Mouse (Mus musculus) midbrain, embryonic 15.5 days (tissue): ENCODE results near the gene Jade3. TPM values are rescaled to one million over a fixed set of nuclear protein-coding genes. Genes with fewer than 3 reads are reported as not detected.
"Not testable (repeated sequence)": the region's sequence is repeated elsewhere in the genome, so short reads cannot be mapped to it uniquely, and the experiment has no call there.

Source experiments
- ATAC-seq: fragments of 200-750 bp; cut with Nextera tagmentation; replicated peaks from 2 replicates; pipeline ENCODE4 v1.8.0; 2017; ENCODE audit warnings: moderate TSS enrichment
- H3K27ac ChIP-seq: fragments of 300-500 bp; sonication (generic); 2 replicates; pipeline ENCODE4 v1.5.1; 2015; ENCODE audit warnings: mild to moderate bottlenecking, inconsistent platforms
- H3K27me3 ChIP-seq: fragments of 300-500 bp; sonication (generic); replicated peaks from 2 replicates; pipeline ENCODE4 v1.6.1; 2015; ENCODE audit warnings: inconsistent platforms
- H3K36me3 ChIP-seq: fragments of 300-500 bp; sonication (generic); replicated peaks from 2 replicates; pipeline ENCODE4 v1.6.1; 2015; ENCODE audit warnings: inconsistent platforms
- H3K4me1 ChIP-seq: fragments of 300-500 bp; sonication (generic); 2 replicates; pipeline ENCODE4 v1.6.1; 2015; ENCODE audit warnings: inconsistent platforms
- H3K4me2 ChIP-seq: fragments of 300-500 bp; sonication (generic); 2 replicates; pipeline ENCODE4 v1.6.1; 2015; ENCODE audit warnings: inconsistent platforms, mild to moderate bottlenecking, moderate library complexity
- H3K4me3 ChIP-seq: fragments of 300-500 bp; sonication (generic); 2 replicates; pipeline ENCODE4 v1.5.1; 2015; ENCODE audit warnings: mild to moderate bottlenecking, inconsistent platforms
- H3K9ac ChIP-seq: fragments of 300-500 bp; sonication (generic); 2 replicates; pipeline ENCODE4 v1.6.1; 2015; ENCODE audit warnings: mild to moderate bottlenecking, inconsistent platforms
- H3K9me3 ChIP-seq: fragments of 300-500 bp; sonication (generic); 2 replicates; pipeline ENCODE4 v1.6.1; 2016; ENCODE audit warnings: inconsistent platforms
- WGBS: fragments of 180-500 bp; shearing (Covaris S2); methylation state at CpG from one replicate; pipeline ENCODE4 v1.1.7; 2015; ENCODE audit warnings: mixed read lengths; 5-methylcytosine and 5-hydroxymethylcytosine counted together
- polyA plus RNA-seq: library from polyadenylated mRNA; unstranded; fragments of >200 nt; fragmentation: Nextera tagmentation; extraction: Ambion mirVana; gene quantifications from 2 replicates; pipeline ENCODE4 v1.2.1, GENCODE M21; 2015

The Jade3 gene
- polyA plus RNA-seq = 5.5 and 6.1 TPM in 2 replicates

DNA sequence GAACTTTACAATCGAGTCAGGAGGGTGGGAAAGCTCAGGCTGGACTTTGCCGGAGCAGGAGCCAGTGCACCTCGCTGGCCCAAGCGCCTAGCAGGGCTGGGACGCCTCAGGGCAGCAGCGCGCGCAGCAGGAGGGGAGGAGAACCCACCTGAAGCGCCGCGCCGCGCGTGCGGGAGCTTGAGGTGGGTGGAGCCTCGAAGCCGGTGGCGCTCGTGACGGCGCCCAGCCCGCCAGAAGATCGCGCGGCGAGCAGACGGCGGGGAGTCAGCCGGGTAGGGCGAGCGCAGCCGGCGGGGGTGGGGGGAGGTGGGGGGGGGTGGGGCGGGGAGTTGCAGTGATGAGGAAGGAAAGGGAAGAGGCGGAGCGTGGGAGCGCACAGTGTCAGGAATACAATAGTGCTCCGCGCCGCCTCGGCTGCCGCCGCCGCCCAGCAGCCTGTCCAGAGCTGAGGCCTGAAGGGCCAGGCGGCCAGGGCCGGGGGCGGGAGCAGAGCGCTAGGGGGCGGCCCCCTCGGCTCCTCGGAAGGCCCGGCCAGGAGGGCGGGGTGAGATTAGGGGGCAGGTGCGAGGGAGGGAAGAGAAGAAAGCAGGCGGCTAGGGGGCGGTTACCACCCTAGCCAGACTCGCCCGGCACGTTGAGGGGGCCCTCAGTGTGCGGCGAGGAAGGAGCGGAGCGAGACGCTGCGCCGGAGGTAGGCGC lies at the start of gene Jade3:
Gene Jade3, plus strand, starts transcription at position 549 of the 699 bp plus-strand sequence.
- H3K36me3 ChIP-seq = no peaks in the 10 kb centered on the region
- H3K4me1 ChIP-seq = no peaks in the 10 kb centered on the region
- peak within 1 kb of the TSS; percentile 76 for H3K9ac ChIP-seq
- peak within 1 kb of the TSS; percentile 56 for H3K4me2 ChIP-seq
- H3K27ac ChIP-seq = peak within 1 kb of the TSS; percentile 89
- no peaks in the 10 kb centered on the region for H3K27me3 ChIP-seq
- peak within 1 kb of the TSS; percentile 66 for H3K4me3 ChIP-seq
- peak; percentile 97 for ATAC-seq
- 12% methylated on average over 40 of the region's 67 CpGs for WGBS
- H3K9me3 ChIP-seq = no peaks in the 10 kb centered on the region

DNA sequence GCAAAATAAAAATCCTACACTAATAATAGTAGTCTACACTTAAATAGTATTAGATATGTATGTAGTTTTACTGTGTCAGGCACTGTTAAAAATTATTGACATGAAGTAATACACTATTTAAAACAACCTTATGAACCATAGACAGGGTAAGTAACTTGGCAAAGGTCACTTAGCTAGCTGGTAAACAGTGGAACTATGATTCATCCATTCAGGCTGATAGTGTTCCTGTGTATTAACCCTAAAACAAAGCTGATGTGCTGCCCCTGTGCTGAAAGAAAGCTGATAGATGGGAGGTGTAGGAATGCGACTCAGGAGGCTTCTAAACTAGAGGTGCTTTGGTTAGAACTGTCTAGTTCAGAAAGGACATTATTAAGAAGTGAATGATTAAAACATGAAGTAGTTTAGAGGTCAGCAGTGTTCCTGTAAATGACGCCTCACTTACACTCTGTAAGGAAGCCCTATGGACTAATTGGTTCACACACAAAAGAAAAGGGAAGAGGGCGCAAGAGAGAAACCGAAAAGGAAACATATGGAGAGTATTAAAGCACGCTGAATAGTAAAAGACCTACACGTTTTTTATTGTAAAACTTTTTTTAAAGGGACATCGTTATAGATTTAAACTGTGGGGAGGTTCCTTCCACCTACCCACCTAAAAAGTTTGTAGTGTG lies 46.0 kb upstream of the Jade3 start:
- no peaks in the 10 kb centered on the region for H3K36me3 ChIP-seq
- H3K4me1 ChIP-seq = no peaks in the 10 kb centered on the region
- H3K27me3 ChIP-seq = no peaks in the 10 kb centered on the region
- H3K4me3 ChIP-seq = no peak overlapping the region
- no peaks in the 10 kb centered on the region for H3K9me3 ChIP-seq
- no peak overlapping the region for H3K27ac ChIP-seq
- ATAC-seq = no peak
- no peak overlapping the region for H3K4me2 ChIP-seq
- 76% methylated on average over 7 of the region's 7 CpGs for WGBS
- H3K9ac ChIP-seq = no peak overlapping the region

DNA sequence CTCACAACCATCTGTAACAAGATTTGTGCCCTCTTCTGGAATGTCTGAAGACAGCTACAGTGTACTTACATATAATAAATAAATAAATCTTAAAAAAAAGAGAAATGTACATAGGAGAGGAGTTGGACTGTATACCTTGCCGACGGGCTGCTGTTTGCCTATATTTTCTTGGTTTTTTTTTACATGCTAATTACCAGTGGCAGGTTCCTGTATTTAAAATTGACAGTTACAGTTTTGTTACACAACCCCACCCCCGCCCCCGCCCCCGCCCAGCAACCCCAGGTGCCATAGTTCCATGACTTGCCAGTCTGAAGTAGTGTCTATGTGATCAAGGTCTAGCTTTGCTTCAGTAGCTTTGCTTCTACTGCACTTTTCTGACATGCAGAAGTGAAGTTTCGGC lies 43.2 kb upstream of the Jade3 start:
- Histone ChIP-seq H3K9me3 (no peaks in the 10 kb centered on the region), H3K27me3 (no peaks in the 10 kb centered on the region), H3K4me3 (no peak overlapping the region), H3K9ac (no peak overlapping the region), H3K36me3 (no peaks in the 10 kb centered on the region), H3K4me1 (no peaks in the 10 kb centered on the region), H3K27ac (no peak overlapping the region), H3K4me2 (no peak overlapping the region)
- WGBS = 85% methylated on average over 6 of the region's 6 CpGs
- ATAC-seq = no peak

DNA sequence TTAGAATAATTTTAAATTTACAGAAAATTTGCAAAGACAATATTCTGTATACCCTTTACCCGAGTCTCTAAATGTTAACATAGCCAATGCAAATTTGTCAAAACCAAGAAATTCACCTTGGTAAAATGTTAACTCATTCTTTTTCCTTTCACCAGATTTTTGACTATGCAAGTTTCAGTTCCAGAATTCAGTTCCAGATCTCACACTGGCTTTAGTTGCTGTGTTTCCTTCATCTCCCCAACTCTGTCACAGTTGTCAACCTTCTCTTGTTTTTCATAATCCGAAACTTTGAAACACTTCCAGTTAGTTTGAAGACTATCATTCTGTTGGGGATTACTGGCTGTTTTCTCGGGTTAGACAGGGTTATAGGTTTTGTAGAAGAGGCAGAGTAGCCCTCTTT lies 38.5 kb upstream of the Jade3 start:
- H3K4me2 ChIP-seq = no peak overlapping the region

DNA sequence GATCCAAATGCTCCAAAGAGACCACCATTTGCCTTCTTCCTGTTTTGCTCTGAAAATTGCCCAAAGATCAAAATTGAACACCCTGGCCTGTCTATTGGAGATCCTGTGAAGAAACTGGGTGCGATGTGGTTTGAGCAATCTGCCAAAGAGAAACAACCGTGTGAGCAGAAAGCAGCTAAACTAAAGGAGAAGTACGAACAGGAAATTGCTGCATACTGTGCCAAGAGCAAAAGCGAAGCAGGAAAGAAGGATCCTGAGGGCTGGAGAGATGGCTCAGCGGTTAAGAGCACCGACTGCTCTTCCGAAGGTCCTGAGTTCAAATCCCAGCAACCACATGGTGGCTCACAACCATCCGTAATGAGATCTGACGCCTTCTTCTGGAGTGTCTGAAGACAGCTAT lies 33.5 kb upstream of the Jade3 start:
- H3K36me3 ChIP-seq, ATAC-seq, H3K4me3 ChIP-seq, H3K27ac ChIP-seq, H3K9me3 ChIP-seq, H3K4me2 ChIP-seq, H3K4me1 ChIP-seq, H3K27me3 ChIP-seq, H3K9ac ChIP-seq: not testable (repeated sequence)
- 92% methylated on average over 9 of the region's 9 CpGs for WGBS

More for the DNA sequence above, 38.5 kb upstream of the Jade3 start:
- H3K27ac ChIP-seq = no peak overlapping the region
- no peaks in the 10 kb centered on the region for H3K27me3 ChIP-seq
- no peaks in the 10 kb centered on the region for H3K9me3 ChIP-seq
- no peak overlapping the region for H3K9ac ChIP-seq
- no peak for ATAC-seq
- H3K4me3 ChIP-seq = no peak overlapping the region
- H3K4me1 ChIP-seq = no peaks in the 10 kb centered on the region
- H3K36me3 ChIP-seq = no peaks in the 10 kb centered on the region
- 72% methylated on average over 3 of the region's 3 CpGs for WGBS

DNA sequence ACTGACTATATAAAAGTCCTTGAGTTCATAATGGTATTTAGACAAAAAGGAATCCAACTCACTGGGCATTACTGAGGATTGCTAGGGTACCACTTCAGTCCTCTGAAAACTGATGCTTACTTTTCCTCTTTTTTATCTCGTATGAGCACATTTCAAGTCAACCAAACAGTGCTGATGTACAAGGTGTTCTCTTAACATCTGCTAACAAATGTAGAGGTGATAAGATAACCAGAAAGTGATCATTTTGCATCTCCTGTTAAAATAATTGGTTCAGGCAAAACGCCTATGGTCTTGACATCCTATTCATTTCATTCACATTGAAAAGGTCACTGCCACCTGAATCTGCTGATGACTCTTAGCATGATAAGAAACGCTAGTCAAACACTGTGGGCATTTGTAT lies 32.5 kb upstream of the Jade3 start:
- Histone ChIP-seq H3K27ac (no peak overlapping the region), H3K4me3 (no peak overlapping the region), H3K4me1 (no peaks in the 10 kb centered on the region), H3K4me2 (no peak overlapping the region), H3K9ac (no peak overlapping the region), H3K36me3 (no peaks in the 10 kb centered on the region), H3K9me3 (no peaks in the 10 kb centered on the region), H3K27me3 (no peaks in the 10 kb centered on the region)
- no peak for ATAC-seq
- 71% methylated on average over 3 of the region's 3 CpGs for WGBS

DNA sequence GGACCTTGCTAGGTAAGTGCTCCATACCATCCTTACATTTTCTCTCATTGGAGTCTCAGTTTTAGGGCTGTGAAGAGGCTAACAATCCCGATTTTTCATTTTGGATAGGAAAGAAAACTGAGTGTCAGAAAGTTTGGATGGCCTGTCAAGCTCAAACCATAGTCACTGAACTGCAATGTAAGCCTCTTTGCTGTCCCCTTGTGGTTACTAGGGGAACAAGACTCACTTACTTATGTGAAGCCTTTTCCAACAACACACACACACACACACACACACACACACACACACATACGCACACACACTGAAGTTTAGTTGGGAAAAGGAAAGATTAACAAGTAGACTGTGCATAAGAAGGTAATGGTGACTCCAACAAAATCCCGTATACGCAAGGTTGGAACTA lies 21.4 kb upstream of the Jade3 start:
- Histone ChIP-seq H3K4me2 (no peak overlapping the region), H3K27ac (no peak overlapping the region), H3K9ac (no peak overlapping the region), H3K4me1 (no peaks in the 10 kb centered on the region), H3K27me3 (no peaks in the 10 kb centered on the region), H3K4me3 (no peak overlapping the region), H3K9me3 (no peaks in the 10 kb centered on the region), H3K36me3 (no peaks in the 10 kb centered on the region)
- ATAC-seq = no peak
- 78% methylated on average over 4 of the region's 4 CpGs for WGBS

DNA sequence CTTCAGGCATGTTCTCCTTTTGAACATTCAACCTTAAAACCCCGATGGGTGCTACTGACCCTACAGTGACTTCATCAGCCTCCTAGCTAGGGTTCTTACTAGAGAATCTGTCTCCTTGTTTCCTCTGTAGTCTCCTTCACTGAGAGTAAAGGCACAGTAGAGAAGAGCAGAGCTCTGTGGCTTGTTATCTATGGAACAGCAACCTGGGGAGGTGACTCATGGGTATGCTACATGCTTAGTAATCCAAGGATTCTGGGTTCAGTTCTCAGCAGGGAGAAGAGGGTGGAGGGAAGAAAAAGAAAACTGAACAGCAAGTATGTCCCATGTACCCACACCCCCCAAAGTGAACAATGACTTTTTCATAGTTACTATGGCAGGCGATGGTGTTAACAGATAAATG lies 18.6 kb upstream of the Jade3 start:
- Histone ChIP-seq H3K4me1 (no peaks in the 10 kb centered on the region), H3K27me3 (no peaks in the 10 kb centered on the region), H3K27ac (no peak overlapping the region), H3K4me2 (no peak overlapping the region), H3K9ac (no peak overlapping the region), H3K9me3 (no peaks in the 10 kb centered on the region), H3K36me3 (no peaks in the 10 kb centered on the region), H3K4me3 (no peak overlapping the region)
- WGBS = 98% methylated on average over 2 of the region's 2 CpGs
- no peak for ATAC-seq

DNA sequence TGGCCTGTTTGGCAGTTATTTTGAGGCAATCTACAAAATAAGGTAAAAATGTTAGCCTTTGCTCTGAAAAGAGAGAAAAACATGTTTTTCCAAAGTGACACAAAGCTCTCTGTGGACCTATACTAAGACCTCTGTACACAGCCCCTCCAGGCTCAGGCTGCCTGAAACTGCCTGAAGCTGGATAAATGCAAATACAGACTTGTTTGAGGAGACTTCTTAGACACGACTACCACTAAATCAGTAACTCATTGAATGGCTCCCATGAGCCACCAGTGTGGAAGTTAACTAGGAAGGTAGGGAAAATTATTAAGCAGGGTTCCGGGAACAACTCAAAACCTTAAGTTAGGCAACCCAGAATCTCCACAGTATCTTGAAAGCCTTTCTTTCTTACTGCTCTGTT lies 17.8 kb upstream of the Jade3 start:
- Histone ChIP-seq H3K4me1 (no peaks in the 10 kb centered on the region), H3K4me3 (no peak overlapping the region), H3K27ac (no peak overlapping the region), H3K36me3 (no peaks in the 10 kb centered on the region), H3K9ac (no peak overlapping the region), H3K4me2 (no peak overlapping the region), H3K9me3 (no peaks in the 10 kb centered on the region), H3K27me3 (no peaks in the 10 kb centered on the region)
- 64% methylated on average over 2 of the region's 2 CpGs for WGBS
- no peak for ATAC-seq

DNA sequence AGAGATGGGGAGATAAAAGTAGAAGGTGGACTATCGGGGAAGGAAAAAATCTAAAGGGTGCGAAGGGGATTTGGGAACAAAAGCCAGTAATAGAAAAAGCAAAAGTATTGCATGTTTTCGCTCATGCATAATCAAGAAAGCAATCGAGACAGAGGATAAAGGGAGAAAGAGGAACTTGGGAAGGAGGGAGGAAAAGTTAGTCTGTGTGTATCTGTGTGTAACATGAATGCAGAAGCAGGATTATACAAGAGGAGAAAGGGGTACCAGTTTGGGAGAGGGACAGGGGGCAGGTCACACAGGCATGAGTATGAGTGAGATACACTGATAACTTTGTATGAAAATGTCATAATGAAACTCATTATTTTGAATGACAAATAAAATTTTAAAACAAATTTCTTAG lies 14.1 kb upstream of the Jade3 start:
- no peaks in the 10 kb centered on the region for H3K27me3 ChIP-seq
- 84% methylated on average over 4 of the region's 4 CpGs for WGBS
- no peak for ATAC-seq
- no peak overlapping the region for H3K9ac ChIP-seq
- H3K4me1 ChIP-seq = no peaks in the 10 kb centered on the region
- no peak overlapping the region for H3K4me2 ChIP-seq
- no peaks in the 10 kb centered on the region for H3K9me3 ChIP-seq
- no peak overlapping the region for H3K27ac ChIP-seq
- no peaks in the 10 kb centered on the region for H3K36me3 ChIP-seq
- no peak overlapping the region for H3K4me3 ChIP-seq

DNA sequence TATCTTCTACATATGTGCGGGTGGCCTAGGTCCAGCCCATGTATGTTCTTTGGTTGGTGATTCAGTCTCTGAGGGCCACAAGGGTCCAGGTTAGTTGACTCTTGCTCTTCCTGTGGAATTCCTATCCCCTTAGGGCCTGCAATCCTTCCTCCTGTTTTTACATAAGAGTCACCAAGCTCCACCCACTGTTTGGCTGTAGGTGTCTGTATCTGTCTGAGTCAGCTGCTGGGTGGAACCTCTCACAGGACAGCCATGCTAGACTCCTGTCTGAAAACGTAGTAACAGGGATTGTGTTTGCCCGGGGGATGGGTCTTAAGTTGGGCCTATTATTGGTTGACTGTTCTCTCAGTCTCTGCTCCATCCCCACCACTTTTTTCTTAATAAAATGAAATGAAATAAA lies 13.3 kb upstream of the Jade3 start:
- no peaks in the 10 kb centered on the region for H3K27me3 ChIP-seq
- ATAC-seq = no peak
- H3K36me3 ChIP-seq = no peaks in the 10 kb centered on the region
- no peak overlapping the region for H3K4me3 ChIP-seq
- H3K4me1 ChIP-seq = no peaks in the 10 kb centered on the region
- H3K4me2 ChIP-seq = no peak overlapping the region
- 85% methylated on average over 3 of the region's 3 CpGs for WGBS
- no peak overlapping the region for H3K9ac ChIP-seq
- H3K9me3 ChIP-seq = no peaks in the 10 kb centered on the region
- no peak overlapping the region for H3K27ac ChIP-seq

DNA sequence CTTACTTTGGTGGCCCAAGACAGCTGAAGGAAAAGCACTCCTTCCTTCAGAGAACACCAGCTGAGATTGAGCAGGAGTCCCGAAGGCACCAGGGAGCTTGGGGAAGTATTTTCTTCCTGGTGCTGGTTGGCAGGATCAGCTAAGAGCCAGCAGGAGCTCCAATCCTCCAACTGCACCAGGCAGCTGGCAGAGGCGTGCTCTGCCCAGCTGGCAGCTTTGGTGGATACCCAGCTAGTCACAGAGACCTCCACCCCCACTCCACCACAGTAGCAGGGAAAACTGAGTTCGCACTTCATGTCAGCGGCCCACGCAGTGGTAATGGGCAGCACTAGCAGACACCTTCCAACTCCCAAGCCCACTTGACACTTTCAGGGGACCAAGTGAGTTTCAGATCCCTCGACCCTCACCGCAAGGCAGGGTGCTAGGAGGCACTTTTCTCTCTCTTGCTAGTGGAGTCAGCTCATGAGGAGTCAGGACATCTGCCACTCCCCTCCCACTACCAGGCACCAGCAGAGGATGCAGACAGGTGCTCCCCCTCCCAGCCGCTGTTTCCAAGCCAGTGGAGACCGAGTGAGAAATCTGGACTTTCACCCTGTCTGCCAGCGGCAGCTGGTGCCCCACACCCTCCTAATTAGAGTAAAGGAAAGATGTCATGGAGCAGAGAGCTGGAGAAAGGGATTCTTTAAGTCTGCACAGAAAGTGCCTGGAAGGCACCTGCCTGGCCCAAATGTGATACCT lies 10.4 kb upstream of the Jade3 start:
- H3K4me3 ChIP-seq = no peak overlapping the region
- ATAC-seq = no peak
- H3K36me3 ChIP-seq = no peaks in the 10 kb centered on the region
- no peak overlapping the region for H3K27ac ChIP-seq
- H3K4me2 ChIP-seq = no peak overlapping the region
- H3K9me3 ChIP-seq = no peaks in the 10 kb centered on the region
- no peaks in the 10 kb centered on the region for H3K4me1 ChIP-seq
- no peaks in the 10 kb centered on the region for H3K27me3 ChIP-seq
- H3K9ac ChIP-seq = no peak overlapping the region
- 67% methylated on average over 10 of the region's 10 CpGs for WGBS
